Mouse (Mus musculus): ENCODE measurements around the gene Dip2c. TPM values are rescaled to one million over a fixed set of nuclear protein-coding genes. Genes with fewer than 3 reads are reported as not detected.

Gene Dip2c
- 11.3 and 11.5 TPM in 2 replicates for polyA plus RNA-seq (2014; fragmentation: Nextera tagmentation; extraction: Ambion mirVana)

DNA sequence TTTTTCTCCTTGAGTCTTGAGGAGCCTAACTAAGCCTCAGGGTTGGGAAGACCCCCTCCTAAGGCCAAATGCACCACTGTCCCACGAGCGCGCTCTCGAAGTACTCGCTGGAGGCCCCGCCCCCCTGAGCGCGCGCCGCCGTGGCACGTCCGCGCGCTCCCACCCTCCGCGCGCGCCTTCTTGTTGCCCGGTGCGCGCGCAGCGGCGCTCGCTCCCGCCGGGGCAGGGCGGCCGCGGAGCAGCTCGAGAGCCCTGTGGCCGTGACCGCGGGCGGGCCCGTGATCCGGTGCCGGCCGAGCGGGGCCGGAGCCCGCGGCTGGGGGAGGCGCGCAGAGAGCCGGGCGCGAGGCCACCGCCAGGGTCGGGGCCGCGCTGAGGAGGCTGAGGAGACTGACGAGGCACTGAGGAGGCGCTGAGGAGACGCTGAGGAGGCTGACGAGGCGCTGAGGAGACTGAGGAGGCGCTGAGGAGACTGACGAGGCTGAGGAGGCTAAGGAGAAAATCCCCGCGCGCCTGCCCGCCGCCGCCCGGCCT lies at the start of gene Dip2c:
TSS of gene Dip2c (plus strand) at position 207 of the 534 bp plus-strand sequence.
- no peaks in the 10 kb centered on the region for H3K27me3 ChIP-seq (ENCODE audit: control insufficient read depth, insufficient read depth, low read length)
- peak within 1 kb of the TSS; percentile 98 for H3K9ac ChIP-seq (ENCODE audit: low read length)
- under 1% methylated on average over 66 of the region's 67 CpGs for WGBS
- H3K4me2 ChIP-seq (ENCODE audit: low read depth) = peak within 1 kb of the TSS; percentile 76
- DNase-seq (ENCODE audit: low spot score) (peak; percentile 94), ATAC-seq (ENCODE audit: insufficient read depth, low FRiP score, low TSS enrichment) (peak; percentile 90)
- no peaks in the 10 kb centered on the region for H3K36me3 ChIP-seq (ENCODE audit: control insufficient read depth, insufficient read depth, low read length)
- peaks cover 9% of the 10 kb centered on the region for H3K4me1 ChIP-seq (ENCODE audit: control insufficient read depth, insufficient read depth, low read length)
- peak within 1 kb of the TSS; percentile 93 for H3K4me3 ChIP-seq (ENCODE audit: low read depth, low read length)
- H3K27ac ChIP-seq (ENCODE audit: low read depth, low read length) = peak within 1 kb of the TSS; percentile 96
- no peaks in the 10 kb centered on the region for H3K9me3 ChIP-seq (ENCODE audit: control insufficient read depth, low read length)

DNA sequence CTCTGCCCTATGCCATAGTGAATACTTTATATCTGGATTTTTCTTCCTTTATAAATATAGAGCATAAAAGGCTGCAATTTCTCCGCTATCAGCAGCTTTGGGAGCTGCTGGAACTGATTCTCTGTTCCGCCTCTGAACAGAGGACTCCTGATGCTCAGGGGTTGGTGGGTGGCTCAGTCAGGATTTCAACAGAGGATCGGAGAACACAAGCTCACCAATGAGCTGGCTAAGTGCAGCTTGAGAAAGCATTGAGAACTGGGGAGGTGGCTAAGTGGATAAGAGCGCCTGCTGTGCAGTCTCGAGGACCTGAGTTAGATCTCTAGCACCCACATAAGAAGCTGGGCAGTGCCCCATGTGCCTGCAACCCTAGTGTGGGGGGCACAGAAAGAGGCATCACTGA lies 49.2 kb upstream of the Dip2c start:
- Histone ChIP-seq H3K4me1 (ENCODE audit: control insufficient read depth, insufficient read depth, low read length) (no peaks in the 10 kb centered on the region), H3K27me3 (ENCODE audit: control insufficient read depth, insufficient read depth, low read length) (no peaks in the 10 kb centered on the region), H3K4me2 (ENCODE audit: low read depth) (no peak overlapping the region), H3K27ac (ENCODE audit: low read depth, low read length) (no peak overlapping the region), H3K4me3 (ENCODE audit: low read depth, low read length) (no peak overlapping the region), H3K9me3 (ENCODE audit: control insufficient read depth, low read length) (no peaks in the 10 kb centered on the region), H3K9ac (ENCODE audit: low read length) (no peak overlapping the region), H3K36me3 (ENCODE audit: control insufficient read depth, insufficient read depth, low read length) (no peaks in the 10 kb centered on the region)
- no peak for ATAC-seq (ENCODE audit: insufficient read depth, low FRiP score, low TSS enrichment)
- DNase-seq (ENCODE audit: low spot score) = no peak
- WGBS = 82% methylated on average over 5 of the region's 5 CpGs

DNA sequence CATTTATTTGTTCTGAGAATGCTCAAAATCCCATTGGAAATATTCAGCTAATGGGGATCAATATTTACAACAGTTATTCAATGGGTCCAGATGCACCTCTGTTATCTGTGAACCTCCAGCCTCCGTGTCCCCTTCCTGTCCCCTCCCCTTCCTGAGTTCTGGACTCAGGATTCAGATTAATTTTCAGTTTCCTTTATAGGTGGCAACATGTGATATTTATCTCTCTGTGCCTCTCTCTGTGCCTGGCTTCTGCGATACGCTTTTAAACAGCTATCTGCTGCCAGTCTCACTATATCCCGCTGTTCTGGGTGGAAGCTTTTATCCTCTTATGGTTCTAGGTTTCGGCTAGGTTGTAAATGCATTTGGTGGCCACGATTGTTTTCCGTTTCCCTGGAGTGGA lies 38.8 kb upstream of the Dip2c start:
- WGBS = 86% methylated on average over 7 of the region's 7 CpGs
- DNase-seq (ENCODE audit: low spot score) = no peak

DNA sequence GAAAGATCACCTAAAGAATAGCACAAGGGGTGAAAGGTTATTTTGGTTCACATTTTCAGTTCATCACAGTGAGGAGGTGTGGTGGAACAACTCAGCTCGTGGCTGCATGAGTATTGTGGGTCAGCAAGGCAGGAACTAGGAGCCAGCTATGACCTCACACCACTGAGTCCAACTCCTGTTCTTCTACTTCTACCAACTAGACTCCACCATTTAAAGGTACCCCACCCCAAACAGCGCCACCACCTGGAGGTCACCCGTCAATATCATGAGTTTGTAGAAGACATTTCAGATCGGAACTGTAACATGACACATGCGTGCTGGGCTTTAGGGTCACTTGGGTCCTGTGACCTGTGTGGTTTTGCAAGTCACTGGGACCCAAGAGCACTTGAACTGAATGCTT lies 37.2 kb upstream of the Dip2c start:
- Histone ChIP-seq H3K27ac (ENCODE audit: low read depth, low read length) (no peak overlapping the region), H3K9me3 (ENCODE audit: control insufficient read depth, low read length) (no peaks in the 10 kb centered on the region), H3K27me3 (ENCODE audit: control insufficient read depth, insufficient read depth, low read length) (no peaks in the 10 kb centered on the region), H3K36me3 (ENCODE audit: control insufficient read depth, insufficient read depth, low read length) (no peaks in the 10 kb centered on the region), H3K4me2 (ENCODE audit: low read depth) (no peak overlapping the region), H3K4me1 (ENCODE audit: control insufficient read depth, insufficient read depth, low read length) (no peaks in the 10 kb centered on the region), H3K9ac (ENCODE audit: low read length) (no peak overlapping the region), H3K4me3 (ENCODE audit: low read depth, low read length) (no peak overlapping the region)
- 87% methylated on average over 5 of the region's 5 CpGs for WGBS
- ATAC-seq (ENCODE audit: insufficient read depth, low FRiP score, low TSS enrichment) (no peak), DNase-seq (ENCODE audit: low spot score) (no peak)

More for the DNA sequence above, 38.8 kb upstream of the Dip2c start:
- H3K27me3 ChIP-seq (ENCODE audit: control insufficient read depth, insufficient read depth, low read length) = no peaks in the 10 kb centered on the region
- no peak overlapping the region for H3K9ac ChIP-seq (ENCODE audit: low read length)
- H3K4me3 ChIP-seq (ENCODE audit: low read depth, low read length) = no peak overlapping the region
- H3K27ac ChIP-seq (ENCODE audit: low read depth, low read length) = no peak overlapping the region
- H3K4me2 ChIP-seq (ENCODE audit: low read depth) = no peak overlapping the region
- no peak for ATAC-seq (ENCODE audit: insufficient read depth, low FRiP score, low TSS enrichment)
- no peaks in the 10 kb centered on the region for H3K4me1 ChIP-seq (ENCODE audit: control insufficient read depth, insufficient read depth, low read length)
- no peaks in the 10 kb centered on the region for H3K9me3 ChIP-seq (ENCODE audit: control insufficient read depth, low read length)
- H3K36me3 ChIP-seq (ENCODE audit: control insufficient read depth, insufficient read depth, low read length) = no peaks in the 10 kb centered on the region

DNA sequence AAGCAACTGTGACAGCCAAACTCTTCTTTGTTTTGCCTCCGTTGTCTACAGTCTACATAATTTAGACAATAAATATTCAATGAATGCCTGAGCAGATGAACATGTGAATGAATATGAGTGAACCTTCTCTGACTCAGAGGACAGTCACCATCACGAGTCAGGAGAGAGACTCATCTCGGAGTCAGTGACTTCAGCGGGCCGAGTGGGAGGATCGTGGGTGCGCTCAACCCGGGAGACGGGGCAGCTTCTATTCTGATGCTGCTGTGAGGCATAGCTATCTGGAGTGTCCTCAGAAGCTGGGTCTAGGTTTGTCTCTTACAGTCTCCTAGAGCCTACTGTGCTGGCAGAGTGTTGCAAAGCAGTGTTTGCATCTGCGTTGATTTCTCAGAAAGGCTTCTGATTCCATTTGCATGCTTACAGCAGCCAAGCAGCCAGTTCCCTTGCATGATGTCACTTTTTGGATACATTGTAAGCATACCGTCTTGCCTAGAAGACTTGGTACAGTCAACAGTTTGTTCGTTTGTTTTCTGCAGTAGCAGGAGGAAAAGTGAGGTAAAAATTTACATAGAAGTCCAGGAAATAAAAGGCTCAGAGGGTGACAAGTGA lies 36.6 kb upstream of the Dip2c start:
- Histone ChIP-seq H3K4me1 (ENCODE audit: control insufficient read depth, insufficient read depth, low read length) (no peaks in the 10 kb centered on the region), H3K9me3 (ENCODE audit: control insufficient read depth, low read length) (no peaks in the 10 kb centered on the region), H3K9ac (ENCODE audit: low read length) (no peak overlapping the region), H3K4me3 (ENCODE audit: low read depth, low read length) (no peak overlapping the region), H3K4me2 (ENCODE audit: low read depth) (no peak overlapping the region), H3K27ac (ENCODE audit: low read depth, low read length) (no peak overlapping the region), H3K36me3 (ENCODE audit: control insufficient read depth, insufficient read depth, low read length) (no peaks in the 10 kb centered on the region), H3K27me3 (ENCODE audit: control insufficient read depth, insufficient read depth, low read length) (no peaks in the 10 kb centered on the region)
- 93% methylated on average over 12 of the region's 12 CpGs for WGBS
- ATAC-seq (ENCODE audit: insufficient read depth, low FRiP score, low TSS enrichment) = no peak
- no peak for DNase-seq (ENCODE audit: low spot score)

DNA sequence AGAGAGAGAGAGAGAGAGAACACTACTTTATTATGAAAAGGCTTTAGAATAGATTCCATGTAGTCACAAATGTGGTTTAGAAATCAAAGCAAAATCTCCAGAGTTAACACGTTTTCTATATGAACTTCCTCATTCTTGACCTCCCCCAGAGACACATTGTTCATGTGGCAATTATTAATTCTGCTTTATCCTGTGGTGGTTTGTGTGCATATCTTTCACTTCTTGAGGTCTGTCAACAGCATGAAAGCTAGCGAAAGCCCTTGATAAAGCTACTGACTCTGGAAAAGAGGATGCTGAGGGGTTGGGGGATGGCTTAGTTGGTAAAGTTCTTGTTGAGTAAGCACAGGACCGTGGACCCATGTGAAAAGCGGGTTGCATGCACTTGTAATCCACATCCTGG lies 14.6 kb upstream of the Dip2c start:
- Histone ChIP-seq H3K27me3 (ENCODE audit: control insufficient read depth, insufficient read depth, low read length) (no peaks in the 10 kb centered on the region), H3K4me3 (ENCODE audit: low read depth, low read length) (no peak overlapping the region), H3K36me3 (ENCODE audit: control insufficient read depth, insufficient read depth, low read length) (no peaks in the 10 kb centered on the region), H3K27ac (ENCODE audit: low read depth, low read length) (no peak overlapping the region), H3K4me2 (ENCODE audit: low read depth) (no peak overlapping the region), H3K9me3 (ENCODE audit: control insufficient read depth, low read length) (no peaks in the 10 kb centered on the region), H3K9ac (ENCODE audit: low read length) (no peak overlapping the region), H3K4me1 (ENCODE audit: control insufficient read depth, insufficient read depth, low read length) (no peaks in the 10 kb centered on the region)
- no peak for ATAC-seq (ENCODE audit: insufficient read depth, low FRiP score, low TSS enrichment)
- DNase-seq (ENCODE audit: low spot score) = no peak
- 85% methylated on average over 4 of the region's 4 CpGs for WGBS

DNA sequence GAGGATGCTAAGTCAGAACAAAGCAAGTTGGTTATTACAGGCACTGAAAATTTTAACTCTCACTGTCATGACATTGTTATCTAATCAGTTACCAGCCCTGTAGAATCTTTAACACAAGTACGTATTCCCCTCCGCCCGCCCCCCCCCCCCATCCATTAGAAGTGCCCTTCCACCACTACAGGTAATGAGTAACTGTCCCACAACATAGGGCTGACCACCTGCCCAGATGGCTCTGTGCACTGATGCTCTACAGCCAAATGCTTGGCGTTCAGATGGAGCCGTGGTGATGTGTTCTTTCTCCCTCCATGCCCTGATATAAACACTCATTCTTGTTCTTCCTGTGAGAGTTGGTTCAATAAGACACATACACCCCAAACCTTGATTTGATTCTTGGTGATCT lies 10.8 kb upstream of the Dip2c start:
- Histone ChIP-seq H3K36me3 (ENCODE audit: control insufficient read depth, insufficient read depth, low read length) (no peaks in the 10 kb centered on the region), H3K27me3 (ENCODE audit: control insufficient read depth, insufficient read depth, low read length) (no peaks in the 10 kb centered on the region), H3K4me3 (ENCODE audit: low read depth, low read length) (no peak overlapping the region), H3K4me2 (ENCODE audit: low read depth) (no peak overlapping the region), H3K9me3 (ENCODE audit: control insufficient read depth, low read length) (no peaks in the 10 kb centered on the region), H3K4me1 (ENCODE audit: control insufficient read depth, insufficient read depth, low read length) (no peaks in the 10 kb centered on the region), H3K27ac (ENCODE audit: low read depth, low read length) (no peak overlapping the region), H3K9ac (ENCODE audit: low read length) (no peak overlapping the region)
- DNase-seq (ENCODE audit: low spot score) (no peak), ATAC-seq (ENCODE audit: insufficient read depth, low FRiP score, low TSS enrichment) (no peak)
- WGBS = 92% methylated on average over 5 of the region's 5 CpGs

DNA sequence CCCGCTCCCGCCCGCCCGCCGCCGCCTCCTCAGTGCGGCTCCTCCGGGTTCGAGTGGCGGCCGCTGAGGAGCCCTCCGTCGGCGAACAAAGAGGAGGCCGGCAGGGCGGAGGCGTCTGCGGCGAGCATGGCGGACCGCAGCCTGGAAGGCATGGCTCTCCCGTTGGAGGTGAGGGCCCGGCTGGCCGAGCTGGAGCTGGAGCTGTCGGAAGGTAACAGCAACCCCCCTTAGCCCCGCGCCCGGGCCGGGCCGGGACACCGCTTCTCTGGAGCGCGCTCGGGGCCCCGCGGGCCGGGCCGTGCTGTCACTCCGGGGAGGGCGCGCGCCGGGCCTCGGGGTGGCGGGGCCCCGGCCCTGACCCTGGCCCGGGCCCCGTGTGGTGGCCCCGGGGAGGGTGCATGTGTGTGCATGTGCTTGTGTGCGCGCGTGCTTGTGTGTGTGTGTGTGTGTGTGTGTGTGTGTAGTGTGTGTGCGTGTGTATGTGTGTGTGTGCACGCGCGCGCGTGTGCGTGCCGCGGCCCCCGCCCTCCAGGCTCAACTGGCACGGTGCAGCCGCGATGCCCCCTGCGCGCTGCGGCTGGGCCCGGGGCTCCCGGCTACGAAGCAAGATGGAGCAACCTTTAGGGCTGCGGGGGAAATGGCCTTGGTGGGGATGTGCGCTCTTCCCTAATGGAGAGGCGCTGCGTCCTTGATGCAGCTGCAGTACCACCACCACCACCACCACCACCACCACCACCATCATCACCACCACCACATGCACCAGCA lies 710 bp downstream of the Dip2c start:
- Histone ChIP-seq H3K4me1 (ENCODE audit: control insufficient read depth, insufficient read depth, low read length) (peaks cover 9% of the 10 kb centered on the region), H3K9me3 (ENCODE audit: control insufficient read depth, low read length) (no peaks in the 10 kb centered on the region), H3K27ac (ENCODE audit: low read depth, low read length) (peak overlapping the region; percentile 96), H3K4me3 (ENCODE audit: low read depth, low read length) (peak overlapping the region; percentile 93), H3K4me2 (ENCODE audit: low read depth) (peak overlapping the region; percentile 76), H3K36me3 (ENCODE audit: control insufficient read depth, insufficient read depth, low read length) (no peaks in the 10 kb centered on the region), H3K9ac (ENCODE audit: low read length) (peak overlapping the region; percentile 98), H3K27me3 (ENCODE audit: control insufficient read depth, insufficient read depth, low read length) (no peaks in the 10 kb centered on the region)
- ATAC-seq (ENCODE audit: insufficient read depth, low FRiP score, low TSS enrichment) = peak; percentile 84
- WGBS = under 1% methylated on average over 45 of the region's 75 CpGs
- peak; percentile 72 for DNase-seq (ENCODE audit: low spot score)

DNA sequence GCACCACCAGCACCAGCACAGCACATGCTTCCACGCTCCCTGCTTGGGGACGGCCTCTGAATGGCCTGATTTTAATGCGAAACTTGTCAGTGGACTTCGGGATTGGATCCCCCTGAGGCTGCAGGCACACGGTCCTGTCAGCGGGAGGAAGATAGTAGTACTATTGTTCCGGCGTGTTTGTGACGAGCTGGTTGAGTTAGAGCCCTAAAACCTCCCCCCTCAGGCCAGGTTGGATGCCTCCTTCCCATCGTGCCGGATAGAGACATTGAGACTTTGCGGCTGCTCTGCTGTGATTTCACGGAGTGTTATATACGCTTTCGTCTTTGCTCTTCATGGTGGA lies 1.3 kb downstream of the Dip2c start:
- H3K27ac ChIP-seq (ENCODE audit: low read depth, low read length) = no peak overlapping the region
- peak overlapping the region; percentile 98 for H3K9ac ChIP-seq (ENCODE audit: low read length)
- ATAC-seq (ENCODE audit: insufficient read depth, low FRiP score, low TSS enrichment) = peak; percentile 1; the same call in 1 of the 2 replicates
- no peaks in the 10 kb centered on the region for H3K27me3 ChIP-seq (ENCODE audit: control insufficient read depth, insufficient read depth, low read length)
- H3K4me3 ChIP-seq (ENCODE audit: low read depth, low read length) = peak overlapping the region; percentile 93
- H3K4me2 ChIP-seq (ENCODE audit: low read depth) = peak overlapping the region; percentile 76
- no peaks in the 10 kb centered on the region for H3K9me3 ChIP-seq (ENCODE audit: control insufficient read depth, low read length)
- WGBS = 1% methylated on average over 15 of the region's 15 CpGs
- H3K36me3 ChIP-seq (ENCODE audit: control insufficient read depth, insufficient read depth, low read length) = no peaks in the 10 kb centered on the region
- peak; percentile 54 for DNase-seq (ENCODE audit: low spot score)
- H3K4me1 ChIP-seq (ENCODE audit: control insufficient read depth, insufficient read depth, low read length) = peaks cover 9% of the 10 kb centered on the region

Data from neural tube, embryonic 11.5 days (tissue).